Mouse (Mus musculus): ENCODE measurements around the gene Lama1. TPM values are rescaled to one million over a fixed set of nuclear protein-coding genes. Genes with fewer than 3 reads are reported as not detected.

The Lama1 gene
- polyA plus RNA-seq, 2 experiments = 0.57 to 1.1 TPM

DNA sequence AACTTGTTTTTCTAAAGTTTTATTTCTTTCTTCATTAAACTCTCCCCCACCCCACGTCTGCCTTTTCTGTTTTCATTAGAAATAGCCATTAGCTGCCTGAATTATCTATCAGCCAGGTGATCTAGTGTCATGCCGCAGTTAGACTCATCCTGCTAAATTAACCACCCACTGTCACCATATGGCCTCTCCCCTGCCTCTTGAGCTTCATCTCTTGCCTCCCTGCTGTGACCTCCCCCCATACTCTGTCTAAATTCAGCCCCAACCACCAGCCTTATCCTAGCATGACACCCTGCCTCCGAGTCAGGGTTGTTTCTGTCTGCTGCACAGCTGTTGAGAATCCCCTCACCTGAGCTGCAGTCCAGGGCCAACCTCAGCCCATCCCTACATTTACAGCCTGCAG is 5.9 kb downstream of the Lama1 start:
- 31% methylated on average over 3 of the region's 3 CpGs for WGBS (ENCODE audit: insufficient replicate concordance)
- no peaks in the 10 kb centered on the region for H3K9me3 ChIP-seq (ENCODE audit: control insufficient read depth, low read length)
- H3K4me2 ChIP-seq (ENCODE audit: low read depth) = no peak overlapping the region
- H3K4me1 ChIP-seq (replicated peaks; ENCODE audit: control insufficient read depth in 2 of 2, insufficient read depth in 2 of 2, low read length in 1 of 2) = no peaks in the 10 kb centered on the region
- DNase-seq (ENCODE audit: low read depth in 3 of 3, low spot score in 3 of 3) (no peak), ATAC-seq (ENCODE audit: insufficient read depth) (no peak)
- H3K27ac ChIP-seq = no peak overlapping the region
- no peak for TF ChIP-seq CTCF (IDR thresholded peaks at IDR 0.05; ENCODE audit: low read depth)
- no peak for TF ChIP-seq EP300 (IDR thresholded peaks at IDR 0.05; ENCODE audit: low read depth)
- peaks cover 2% of the 10 kb centered on the region for H3K27me3 ChIP-seq (ENCODE audit: control insufficient read depth, insufficient read depth, low read length)
- no peaks in the 10 kb centered on the region for H3K36me3 ChIP-seq (replicated peaks; ENCODE audit: control insufficient read depth, insufficient read depth, low read depth)
- no peak overlapping the region for H3K4me3 ChIP-seq (ENCODE audit: insufficient read depth in 1 of 2, low read depth in 2 of 2, low read length in 2 of 2)
- no peak overlapping the region for H3K9ac ChIP-seq (replicated peaks)

- Histone ChIP-seq H3K9me3 (ENCODE audit: control insufficient read depth, low read length) (no peaks in the 10 kb centered on the region), H3K4me2 (ENCODE audit: low read depth) (no peak overlapping the region), H3K9ac (replicated peaks) (no peak overlapping the region), H3K27me3 (ENCODE audit: control insufficient read depth, insufficient read depth, low read length) (no peaks in the 10 kb centered on the region), H3K4me1 (replicated peaks; ENCODE audit: control insufficient read depth in 2 of 2, insufficient read depth in 2 of 2, low read length in 1 of 2) (no peaks in the 10 kb centered on the region), H3K27ac (no peak overlapping the region), H3K4me3 (ENCODE audit: insufficient read depth in 1 of 2, low read depth in 2 of 2, low read length in 2 of 2) (no peak overlapping the region), H3K36me3 (replicated peaks; ENCODE audit: control insufficient read depth, insufficient read depth, low read depth) (no peaks in the 10 kb centered on the region)
- DNase-seq (ENCODE audit: low read depth in 3 of 3, low spot score in 3 of 3) (no peak), ATAC-seq (ENCODE audit: insufficient read depth) (no peak)
- 52% methylated on average over 10 of the region's 10 CpGs for WGBS (ENCODE audit: insufficient replicate concordance)
- no peak for TF ChIP-seq EP300 (IDR thresholded peaks at IDR 0.05; ENCODE audit: low read depth)
- no peak for TF ChIP-seq CTCF (IDR thresholded peaks at IDR 0.05; ENCODE audit: low read depth)
These were observed 8.1 kb downstream of the Lama1 start for GRCm38 (mm10) chr17:67705035-67705769.

DNA sequence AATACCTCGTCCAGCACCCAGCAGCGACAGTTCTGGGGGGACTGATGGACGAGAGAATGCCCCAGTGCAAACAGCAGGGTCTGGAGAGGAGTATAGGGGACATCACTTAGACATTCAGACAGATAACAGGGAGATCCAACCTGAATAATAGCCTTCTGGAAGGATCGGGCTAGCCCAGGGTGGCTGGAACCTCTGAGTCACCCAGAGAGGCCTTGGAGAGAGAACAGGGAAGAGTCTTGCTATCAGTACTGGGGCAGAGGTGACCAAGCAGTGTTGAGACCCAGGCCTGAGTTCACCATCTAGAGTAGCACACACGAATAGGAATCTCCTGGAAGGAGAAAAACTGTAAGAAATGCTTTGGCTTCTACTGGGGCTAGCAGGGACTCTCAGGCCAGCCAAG is 9.3 kb downstream of the Lama1 start:
- no peak for ATAC-seq (ENCODE audit: insufficient read depth)
- Histone ChIP-seq H3K4me3 (ENCODE audit: insufficient read depth in 1 of 2, low read depth in 2 of 2, low read length in 2 of 2) (no peak overlapping the region), H3K9me3 (ENCODE audit: control insufficient read depth, low read length) (no peaks in the 10 kb centered on the region), H3K4me2 (ENCODE audit: low read depth) (no peak overlapping the region), H3K4me1 (replicated peaks; ENCODE audit: control insufficient read depth in 2 of 2, insufficient read depth in 2 of 2, low read length in 1 of 2) (0 out of 4 replicates have a peak, but pooled peaks cover 0 to under 1% of the 10 kb centered on the region in 2 experiments), H3K27me3 (ENCODE audit: control insufficient read depth, insufficient read depth, low read length) (no peaks in the 10 kb centered on the region), H3K36me3 (replicated peaks; ENCODE audit: control insufficient read depth, insufficient read depth, low read depth) (no peaks in the 10 kb centered on the region), H3K9ac (replicated peaks) (no peak overlapping the region), H3K27ac (no peak overlapping the region)
- WGBS (ENCODE audit: insufficient replicate concordance) = 62% methylated on average over 5 of the region's 5 CpGs
- TF ChIP-seq CTCF (IDR thresholded peaks at IDR 0.05; ENCODE audit: low read depth) (no peak), EP300 (IDR thresholded peaks at IDR 0.05; ENCODE audit: low read depth) (no peak)
- DNase-seq (ENCODE audit: low read depth in 3 of 3, low spot score in 3 of 3) = no peak

- no peak overlapping the region for H3K4me3 ChIP-seq (ENCODE audit: insufficient read depth in 1 of 2, low read depth in 2 of 2, low read length in 2 of 2)
- H3K27me3 ChIP-seq (ENCODE audit: control insufficient read depth, insufficient read depth, low read length) = no peaks in the 10 kb centered on the region
- H3K4me2 ChIP-seq (ENCODE audit: low read depth) = no peak overlapping the region
- H3K27ac ChIP-seq = no peak overlapping the region
- 75% methylated on average over 13 of the region's 13 CpGs for WGBS (ENCODE audit: insufficient replicate concordance)
- H3K9me3 ChIP-seq (ENCODE audit: control insufficient read depth, low read length) = no peaks in the 10 kb centered on the region
- DNase-seq (ENCODE audit: low read depth in 3 of 3, low spot score in 3 of 3) (no peak), ATAC-seq (ENCODE audit: insufficient read depth) (no peak)
- no peaks in the 10 kb centered on the region for H3K36me3 ChIP-seq (replicated peaks; ENCODE audit: control insufficient read depth, insufficient read depth, low read depth)
- H3K9ac ChIP-seq (replicated peaks) = no peak overlapping the region
- TF ChIP-seq CTCF (IDR thresholded peaks at IDR 0.05; ENCODE audit: low read depth) = no peak
- TF ChIP-seq EP300 (IDR thresholded peaks at IDR 0.05; ENCODE audit: low read depth) = no peak
- 0 out of 4 replicates have a peak, but pooled peaks cover 0 to 2% of the 10 kb centered on the region in 2 experiments for H3K4me1 ChIP-seq (replicated peaks; ENCODE audit: control insufficient read depth in 2 of 2, insufficient read depth in 2 of 2, low read length in 1 of 2)
These were observed 10.8 kb downstream of the Lama1 start for GRCm38 (mm10) chr17:67707793-67708364.

DNA sequence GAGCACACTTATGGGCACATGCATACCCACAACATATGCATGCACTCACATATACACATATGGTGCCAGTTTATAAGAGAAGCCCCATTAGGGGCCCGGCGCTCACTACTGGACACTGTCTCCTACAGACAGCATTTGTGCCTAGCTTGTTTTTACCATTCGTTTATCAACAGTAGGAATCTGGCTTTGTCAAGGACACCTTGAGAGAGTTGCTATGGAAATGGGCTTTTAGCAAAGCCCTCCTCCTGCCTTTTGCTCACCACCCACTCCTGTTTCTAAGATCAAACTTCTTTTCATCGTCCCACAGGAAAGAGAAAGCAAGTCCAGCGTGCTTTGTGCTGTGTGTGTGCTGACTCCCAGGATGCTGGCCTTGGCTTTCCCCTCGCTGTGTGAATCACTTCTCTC is 13.3 kb downstream of the Lama1 start:
- 59% methylated on average over 6 of the region's 6 CpGs for WGBS (ENCODE audit: insufficient replicate concordance)
- no peak for TF ChIP-seq EP300 (IDR thresholded peaks at IDR 0.05; ENCODE audit: low read depth)
- Histone ChIP-seq H3K4me2 (ENCODE audit: low read depth) (no peak overlapping the region), H3K36me3 (replicated peaks; ENCODE audit: control insufficient read depth, insufficient read depth, low read depth) (no peaks in the 10 kb centered on the region), H3K4me3 (ENCODE audit: insufficient read depth in 1 of 2, low read depth in 2 of 2, low read length in 2 of 2) (no peak overlapping the region), H3K9me3 (ENCODE audit: control insufficient read depth, low read length) (no peaks in the 10 kb centered on the region), H3K4me1 (replicated peaks; ENCODE audit: control insufficient read depth in 2 of 2, insufficient read depth in 2 of 2, low read length in 1 of 2) (0 out of 4 replicates have a peak, but pooled peaks cover 0 to 2% of the 10 kb centered on the region in 2 experiments), H3K9ac (replicated peaks) (no peak overlapping the region), H3K27me3 (ENCODE audit: control insufficient read depth, insufficient read depth, low read length) (no peaks in the 10 kb centered on the region), H3K27ac (no peak overlapping the region)
- ATAC-seq (ENCODE audit: insufficient read depth) (no peak), DNase-seq (ENCODE audit: low read depth in 3 of 3, low spot score in 3 of 3) (no peak)

All from liver, embryonic 14.5 days (tissue).